Mouse (Mus musculus) myocyte (in vitro differentiated cells): Measurements from ENCODE around the gene Klhdc2.

Experiments
- CEBPB ChIP-seq: IDR thresholded peaks from 2 replicates; pipeline ENCODE4 v1.6.1; 2011; ENCODE audit warnings: mild to moderate bottlenecking, moderate library complexity; ENCODE audit not compliant: poor library complexity, insufficient read depth, severe bottlenecking
- E2F4 ChIP-seq: IDR thresholded peaks from one replicate; pipeline ENCODE4 v1.6.1; 2011; ENCODE audit warnings: mild to moderate bottlenecking, control low read depth, moderate library complexity; ENCODE audit not compliant: insufficient read depth
- MAX ChIP-seq: IDR thresholded peaks from one replicate; pipeline ENCODE4 v1.6.1; 2011; ENCODE audit warnings: low read depth, mild to moderate bottlenecking, control low read depth
- MYOG ChIP-seq, 3 experiments: IDR thresholded peaks; one replicate each; pipeline ENCODE4 v1.6.1; 2011; ENCODE audit warnings: control low read depth in 2 of 3, low read depth in 2 of 3, mild to moderate bottlenecking in 2 of 3; ENCODE audit not compliant: insufficient read length in 2 of 3, control insufficient read depth in 1 of 3, insufficient read depth in 1 of 3
- POLR2A ChIP-seq: IDR thresholded peaks from one replicate; pipeline ENCODE4 v1.6.1; 2011; ENCODE audit warnings: low read depth, mild to moderate bottlenecking, control low read depth, moderate library complexity; ENCODE audit not compliant: insufficient read length
- POLR2AphosphoS2 ChIP-seq: IDR thresholded peaks from one replicate; pipeline ENCODE4 v1.6.1; 2011; ENCODE audit warnings: low read depth, control low read depth; ENCODE audit not compliant: insufficient read length
- REST ChIP-seq: IDR thresholded peaks from one replicate; pipeline ENCODE4 v1.6.1; 2011; ENCODE audit warnings: mild to moderate bottlenecking, control low read depth, moderate library complexity; ENCODE audit not compliant: insufficient read depth, insufficient read length
- SRF ChIP-seq: IDR thresholded peaks from one replicate; pipeline ENCODE4 v1.6.1; 2011; ENCODE audit warnings: low read depth; ENCODE audit not compliant: control insufficient read depth, insufficient read length
- TCF12 ChIP-seq: IDR thresholded peaks from one replicate; pipeline ENCODE4 v1.6.1; 2011; ENCODE audit warnings: mild to moderate bottlenecking, control low read depth; ENCODE audit not compliant: poor library complexity, insufficient read depth, severe bottlenecking
- TCF3 ChIP-seq: IDR thresholded peaks from one replicate; pipeline ENCODE4 v1.6.1; 2011; ENCODE audit warnings: low read depth, control low read depth; ENCODE audit not compliant: insufficient read length
- USF1 ChIP-seq: IDR thresholded peaks from one replicate; pipeline ENCODE4 v1.6.1; 2011; ENCODE audit warnings: low read depth, mild to moderate bottlenecking, control low read depth, moderate library complexity

GRCm38 (mm10) chr12:69306333-69306732 is 9.9 kb downstream of the Klhdc2 start:
- TF ChIP-seq POLR2AphosphoS2 = no peak
- TF ChIP-seq REST = no peak
- TF ChIP-seq POLR2A = no peak
- no peak for TF ChIP-seq CEBPB
- no peak for TF ChIP-seq USF1
- TF ChIP-seq TCF3 = no peak
- TF ChIP-seq MAX = no peak
- no peak for TF ChIP-seq E2F4
- TF ChIP-seq TCF12 = no peak
- no peak for TF ChIP-seq MYOG (IDR thresholded peaks at IDR 0.05; ENCODE audit: control insufficient read depth in 1 of 3, insufficient read depth in 1 of 3, insufficient read length in 2 of 3, low read depth in 2 of 3)
- no peak for TF ChIP-seq SRF
